19 mouse cellular contexts compared by ENCODE assay signal in the genomic region with DNA sequence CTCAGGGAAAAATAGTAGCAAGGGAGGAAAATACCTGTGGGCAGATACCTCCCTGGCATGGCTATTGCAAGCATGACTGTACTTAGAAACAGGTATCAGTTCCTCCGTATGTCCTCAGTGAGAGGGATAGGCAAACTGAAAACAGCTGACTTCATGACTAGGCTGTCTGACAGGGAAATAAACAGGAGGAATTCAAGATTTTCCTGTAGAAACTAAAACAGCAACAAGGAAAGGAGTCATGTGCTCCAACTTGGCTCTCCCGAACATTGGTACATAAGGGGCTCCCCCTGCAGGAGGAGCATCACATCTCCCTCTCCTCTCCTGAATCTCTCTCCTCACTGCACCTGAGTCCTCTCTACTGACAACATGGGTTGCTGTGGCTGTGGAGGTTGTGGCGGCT. TPM values are rescaled to one million over a fixed set of nuclear protein-coding genes. Genes with fewer than 3 reads are reported as not detected.
DNase-seq lines count a peak whose midpoint lies in the region; ATAC-seq and TF ChIP-seq lines count a peak whose summit lies in the region.
"Had no signal": no experiment of that assay in that cellular context is flagged by ENCODE, and none has a peak within 500 bp of the region (broad histone marks: within the 10 kb centered on the region; RNA-seq: fewer than 3 reads in every experiment).

A gene (plus strand): TSS at position 301 of the 400 bp plus-strand sequence.

- H3K27me3 ChIP-seq in lung, postnatal 0 days (replicated peaks; ENCODE audit: insufficient read depth, low read length), result no peaks in the 10 kb centered on the region
- H3K27me3 ChIP-seq in Patski, result no peaks in the 10 kb centered on the region
- no peaks in the 10 kb centered on the region for H3K27me3 ChIP-seq in stomach, postnatal 0 days (ENCODE audit: control insufficient read depth, insufficient read depth, low read length)
- H3K27me3 ChIP-seq: hindbrain, embryonic 13.5 days; neural tube, embryonic 12.5 days had no signal

- H3K9me3 ChIP-seq in lung, postnatal 0 days (ENCODE audit: low read length), result no peaks in the 10 kb centered on the region
- H3K9me3 ChIP-seq in stomach, postnatal 0 days (ENCODE audit: control insufficient read depth, low read length), result no peaks in the 10 kb centered on the region
- H3K9me3 ChIP-seq: hindbrain, embryonic 13.5 days; neural tube, embryonic 12.5 days had no signal

- CTCF ChIA-PET in Patski (lab: Charles Lee), result no interaction called here

- no peak within 1 kb of the TSS for H3K9ac ChIP-seq in lung, postnatal 0 days (replicated peaks; ENCODE audit: low read depth)
- no peak within 1 kb of the TSS for H3K9ac ChIP-seq in stomach, postnatal 0 days (ENCODE audit: low read length)
- H3K9ac ChIP-seq: hindbrain, embryonic 13.5 days; neural tube, embryonic 12.5 days had no signal

- peak; percentile 45 for TF ChIP-seq CTCF in lung, postnatal 0 days (IDR thresholded peaks at IDR 0.05)
- peak; percentile 29 for TF ChIP-seq CTCF in Patski (IDR thresholded peaks at IDR 0.05)
- peak; percentile 48 for TF ChIP-seq CTCF in stomach, postnatal 0 days (IDR thresholded peaks at IDR 0.05; ENCODE audit: low read depth)

- H3K27ac ChIP-seq in lung, postnatal 0 days (ENCODE audit: low read length), result no peak within 1 kb of the TSS
- H3K27ac ChIP-seq in stomach, postnatal 0 days (replicated peaks), result no peak within 1 kb of the TSS
- H3K27ac ChIP-seq: hindbrain, embryonic 13.5 days; neural tube, embryonic 12.5 days had no signal

- in situ Hi-C loops in Patski (cut with MboI; ENCODE audit: low pct_unique_long_range_greater_than_20kb), result no loop called here

- ATAC-seq in lung, postnatal 0 days, result no peak
- ATAC-seq in Patski, result no peak
- ATAC-seq in stomach, postnatal 0 days (ENCODE audit: low FRiP score, low TSS enrichment), result no peak

- no peak within 1 kb of the TSS for H3K4me2 ChIP-seq in lung, postnatal 0 days (replicated peaks; ENCODE audit: low read depth, low read length)
- no peak within 1 kb of the TSS for H3K4me2 ChIP-seq in stomach, postnatal 0 days (replicated peaks; ENCODE audit: low read depth)
- H3K4me2 ChIP-seq: heart, embryonic 11.5 days; hindbrain, embryonic 13.5 days; neural tube, embryonic 12.5 days had no signal

- POLR2A ChIA-PET in Patski (lab: Charles Lee), result no interaction called here

- peak; percentile 24 for DNase-seq in kidney, adult 9 months
- no peak for DNase-seq in kidney, adult 18-20 months
- no peak for DNase-seq in lung, postnatal 0 days (ENCODE audit: low spot score)
- no peak for DNase-seq in lung, postnatal 25 days (ENCODE audit: low spot score)
- DNase-seq in Patski (ENCODE audit: low read depth, low spot score), result no peak
- DNase-seq in stomach, postnatal 0 days (ENCODE audit: low spot score), result no peak
- no peak for DNase-seq in cerebellum, postnatal 36 days
- DNase-seq in testis, postnatal 14 days (ENCODE audit: low spot score), result no peak
- DNase-seq: cerebellum, postnatal 10 days; heart, postnatal 14 days; kidney, adult 11 months; layer of hippocampus, postnatal 36 days; right cerebral cortex, postnatal 14 days; thymus, postnatal 14 days had no signal

- TF ChIP-seq EP300 in lung, postnatal 0 days (IDR thresholded peaks at IDR 0.05), result no peak
- TF ChIP-seq EP300 in stomach, postnatal 0 days (optimal IDR thresholded peaks at IDR 0.05), result no peak

- 81% methylated on average over 3 of the region's 3 CpGs for WGBS in lung, postnatal 0 days
- WGBS in stomach, postnatal 0 days, result 78% methylated on average over 3 of the region's 3 CpGs

- H3K4me3 ChIP-seq in lung, postnatal 0 days (ENCODE audit: low read depth, low read length), result no peak within 1 kb of the TSS
- H3K4me3 ChIP-seq in stomach, postnatal 0 days (ENCODE audit: low read depth, low read length), result no peak within 1 kb of the TSS
- H3K4me3 ChIP-seq: hindbrain, embryonic 13.5 days; neural tube, embryonic 12.5 days had no signal

- H3K4me1 ChIP-seq in lung, postnatal 0 days (ENCODE audit: insufficient read depth, low read depth, low read length), result no peaks in the 10 kb centered on the region
- no peaks in the 10 kb centered on the region for H3K4me1 ChIP-seq in stomach, postnatal 0 days (replicated peaks; ENCODE audit: control insufficient read depth, insufficient read depth)
- H3K4me1 ChIP-seq: hindbrain, embryonic 13.5 days; neural tube, embryonic 12.5 days had no signal

- no peaks in the 10 kb centered on the region for H3K36me3 ChIP-seq in lung, postnatal 0 days (ENCODE audit: insufficient read depth, low read length)
- no peaks in the 10 kb centered on the region for H3K36me3 ChIP-seq in stomach, postnatal 0 days (ENCODE audit: control insufficient read depth, insufficient read depth, low read length)
- H3K36me3 ChIP-seq: hindbrain, embryonic 13.5 days; neural tube, embryonic 12.5 days had no signal

RNA-seq across cellular contexts. Expression of the gene that starts here (rescaled TPM):
- not detected in 2 replicates for polyA plus RNA-seq in lung, postnatal 0 days (2015; fragmentation: Nextera tagmentation; extraction: Ambion mirVana)
- not detected for polyA plus RNA-seq in Patski (2021)
- polyA plus RNA-seq in stomach, postnatal 0 days (2015; fragmentation: Nextera tagmentation; extraction: Ambion mirVana), result not detected in 2 replicates
- polyA plus RNA-seq: forebrain, embryonic 11.5 days; limb, embryonic 11.5 days had no signal
